Mouse (Mus musculus) embryo, embryonic 11 days (tissue): Measurements from ENCODE around the gene Fam186b.
"Not testable (repeated sequence)": the region's sequence is repeated elsewhere in the genome, so short reads cannot be mapped to it uniquely, and the experiment has no call there.

Experiments
- DNase-seq: peaks from one replicate; pipeline ENCODE4 v3.0.0-alpha.2; 2015

Fam186b gene

GRCm38 (mm10) chr15:99255241-99255749 is 40.4 kb downstream of the Fam186b start:
- DNase-seq, result no peak

- no peak for DNase-seq
These were observed 41.1 kb downstream of the Fam186b start for GRCm38 (mm10) chr15:99254477-99255005.

GRCm38 (mm10) chr15:99253772-99254171 is 41.9 kb downstream of the Fam186b start:
- DNase-seq, result no peak

- not testable (repeated sequence) for DNase-seq
These were observed 42.6 kb downstream of the Fam186b start for GRCm38 (mm10) chr15:99253175-99253479.

- DNase-seq, result peak; percentile 77
These were observed 43.1 kb downstream of the Fam186b start for GRCm38 (mm10) chr15:99252381-99253174.

- DNase-seq, result peak; percentile 100
These were observed 43.9 kb downstream of the Fam186b start, which contains the start of gene Mcrs1 for GRCm38 (mm10) chr15:99251626-99252380. Mcrs1 (minus strand) TSS chr15:99251961.

GRCm38 (mm10) chr15:99251111-99251510 is 44.6 kb downstream of the Fam186b start:
- not testable (repeated sequence) for DNase-seq

GRCm38 (mm10) chr15:99249938-99250337 is 45.8 kb downstream of the Fam186b start:
- DNase-seq, result no peak

GRCm38 (mm10) chr15:99248972-99249371 is 46.7 kb downstream of the Fam186b start:
- DNase-seq, result no peak

- not testable (repeated sequence) for DNase-seq
These were observed 49.0 kb downstream of the Fam186b start for GRCm38 (mm10) chr15:99246736-99247135.

- DNase-seq, result no peak
These were observed 53.6 kb downstream of the Fam186b start for GRCm38 (mm10) chr15:99242045-99242444.

GRCm38 (mm10) chr15:99241249-99241648 is 54.4 kb downstream of the Fam186b start:
- no peak for DNase-seq

- DNase-seq, result no peak
These were observed 55.6 kb downstream of the Fam186b start for GRCm38 (mm10) chr15:99240129-99240528.

- DNase-seq, result no peak
These were observed 57.7 kb downstream of the Fam186b start for GRCm38 (mm10) chr15:99238006-99238405.

GRCm38 (mm10) chr15:99234326-99235010 is 61.2 kb downstream of the Fam186b start:
- DNase-seq, result no peak

- DNase-seq, result no peak
These were observed 62.0 kb downstream of the Fam186b start for GRCm38 (mm10) chr15:99233719-99234118.

GRCm38 (mm10) chr15:99231998-99232397 is 63.7 kb downstream of the Fam186b start:
- no peak for DNase-seq

GRCm38 (mm10) chr15:99226090-99226489 is 69.6 kb downstream of the Fam186b start:
- no peak for DNase-seq

- peak; percentile 39 for DNase-seq
These were observed 70.4 kb downstream of the Fam186b start for GRCm38 (mm10) chr15:99225081-99225810.

GRCm38 (mm10) chr15:99224208-99224911 is 71.3 kb downstream of the Fam186b start, which contains the start of gene Kcnh3:
Kcnh3 (plus strand) TSS chr15:99224861.
- DNase-seq, result peak; percentile 62

GRCm38 (mm10) chr15:99223585-99224207 is 72.0 kb downstream of the Fam186b start:
- peak; percentile 61 for DNase-seq
